Mouse (Mus musculus): ENCODE measurements around the gene Gsta3.
A peak's percentile ranks its signal among the peaks of the same experiment; 100 is the strongest.
"Not testable (repeated sequence)": the region's sequence is repeated elsewhere in the genome, so short reads cannot be mapped to it uniquely, and the experiment has no call there.

The Gsta3 gene

GRCm38 (mm10) chr1:21253303-21253650 is 12.9 kb downstream of the Gsta3 start:
- DNase-seq (ENCODE audit: extremely low spot score) = no peak

- no peak for DNase-seq (ENCODE audit: extremely low spot score)
Observed at GRCm38 (mm10) chr1:21253856-21254255, 13.5 kb downstream of the Gsta3 start.

DNA sequence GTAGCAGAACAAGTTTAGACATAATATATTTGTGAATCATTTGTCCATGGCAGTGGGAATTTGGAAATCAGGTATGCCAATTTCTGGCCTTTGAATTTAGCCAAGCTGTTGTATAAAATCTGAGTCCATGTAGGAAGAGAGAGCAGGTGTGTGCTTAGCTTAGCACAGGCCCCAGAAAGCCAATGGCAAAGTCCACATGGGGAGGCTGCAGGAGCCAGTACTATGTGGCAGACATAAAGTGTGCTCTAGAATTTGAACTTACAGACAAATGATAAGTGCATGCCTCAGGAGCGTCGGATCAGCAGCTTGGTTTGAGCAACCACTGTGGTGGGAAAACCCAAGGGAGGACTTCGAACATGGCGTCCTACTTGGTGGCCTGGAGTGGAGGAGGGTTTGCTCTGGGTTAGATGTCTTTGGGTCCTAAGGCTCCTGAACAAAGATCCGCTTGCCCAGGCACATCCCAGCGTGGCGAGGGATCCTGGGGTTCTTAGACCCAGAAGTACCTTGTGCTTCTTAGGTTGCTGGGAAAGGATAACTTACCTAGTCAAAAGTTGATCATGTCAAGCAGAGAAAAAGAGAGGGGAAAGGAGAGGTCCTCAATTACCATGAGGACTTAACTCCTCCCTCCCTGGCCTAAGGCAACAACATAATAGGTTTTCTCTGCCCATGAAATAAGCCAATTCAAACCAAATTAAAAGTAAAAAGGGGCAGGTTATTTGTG is 15.4 kb downstream of the Gsta3 start:
- no peak for DNase-seq (ENCODE audit: extremely low spot score)

DNA sequence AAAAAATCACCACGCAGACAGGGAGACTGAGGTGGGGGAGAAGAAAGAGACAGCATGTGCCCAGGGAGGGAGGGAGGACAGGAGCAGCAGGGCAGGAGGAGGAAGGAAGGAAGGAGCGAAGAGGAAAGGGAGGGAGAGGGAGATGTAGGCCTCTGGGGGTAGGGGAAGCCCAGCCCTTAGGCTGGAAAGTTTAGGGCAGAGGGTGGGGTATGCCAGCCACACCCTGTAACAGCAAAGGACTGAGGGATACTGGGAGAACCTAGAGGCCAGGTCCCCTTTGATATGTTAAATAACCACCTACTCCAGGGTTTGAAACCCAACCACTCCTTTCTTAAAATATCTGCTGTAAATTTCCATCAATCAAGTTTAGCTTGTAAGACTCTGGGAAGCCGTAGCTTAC is 16.0 kb downstream of the Gsta3 start:
- no peak for DNase-seq (ENCODE audit: extremely low spot score)

GRCm38 (mm10) chr1:21256871-21257270 is 16.5 kb downstream of the Gsta3 start:
- no peak for DNase-seq (ENCODE audit: extremely low spot score)

DNA sequence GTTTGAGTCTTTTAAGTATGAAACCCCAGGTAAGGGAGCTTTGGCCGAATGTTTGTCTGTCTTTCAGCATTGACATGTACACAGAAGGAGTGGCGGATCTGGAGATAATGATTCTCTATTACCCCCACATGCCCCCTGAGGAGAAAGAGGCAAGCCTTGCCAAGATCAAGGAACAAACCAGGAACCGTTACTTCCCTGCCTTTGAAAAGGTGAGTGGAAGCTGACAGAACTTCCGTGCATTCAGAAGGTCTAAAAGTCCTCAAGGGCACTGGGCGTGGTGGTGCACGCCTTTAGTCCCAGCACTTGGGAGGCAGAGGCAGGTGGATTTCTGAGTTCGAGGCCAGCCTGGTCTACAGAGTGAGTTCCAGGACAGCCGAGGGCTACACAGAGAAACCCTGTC is 19.6 kb downstream of the Gsta3 start:
- DNase-seq (ENCODE audit: extremely low spot score) = not testable (repeated sequence)

DNA sequence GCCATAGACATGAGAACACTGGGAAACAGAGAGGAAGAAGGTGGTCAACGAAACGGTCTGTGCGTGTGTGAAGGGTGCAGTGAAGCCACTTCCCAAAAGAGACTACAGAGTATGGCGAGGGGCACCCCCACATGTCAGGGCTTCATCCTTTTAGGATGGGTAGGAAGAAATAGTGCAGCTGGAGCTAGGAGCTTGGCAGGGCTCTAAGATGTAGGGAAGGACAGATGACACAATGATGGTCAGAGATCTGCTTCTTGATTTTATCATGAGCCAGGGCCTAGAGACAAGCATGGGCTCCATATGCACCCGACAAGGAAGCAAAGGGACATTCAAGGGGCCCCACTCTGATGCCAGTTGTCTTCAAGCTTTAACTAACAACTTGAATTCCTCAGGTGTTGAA is 22.0 kb downstream of the Gsta3 start:
- DNase-seq (ENCODE audit: extremely low spot score) = no peak

DNA sequence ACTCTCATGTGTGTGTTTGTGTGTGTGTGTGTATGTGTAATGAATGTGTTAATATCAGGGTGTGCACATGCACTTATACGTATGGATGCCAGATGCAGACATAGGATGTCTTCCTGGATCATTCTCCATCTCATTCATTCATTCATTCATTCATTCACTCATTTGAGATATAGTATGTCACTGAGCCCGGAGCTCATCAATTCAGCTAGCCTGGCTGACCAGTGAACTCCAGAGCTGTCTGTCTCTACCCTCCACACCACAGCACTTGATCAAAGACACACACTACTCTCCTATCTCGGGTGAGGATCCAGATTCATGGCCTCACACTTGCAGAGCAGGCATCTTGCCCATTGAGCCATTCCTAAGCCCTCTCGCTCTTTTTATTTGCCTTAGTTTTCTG is 23.6 kb downstream of the Gsta3 start:
- no peak for DNase-seq (ENCODE audit: extremely low spot score)

- DNase-seq (ENCODE audit: extremely low spot score) = no peak
Observed at GRCm38 (mm10) chr1:21264747-21265146, 24.4 kb downstream of the Gsta3 start.

DNA sequence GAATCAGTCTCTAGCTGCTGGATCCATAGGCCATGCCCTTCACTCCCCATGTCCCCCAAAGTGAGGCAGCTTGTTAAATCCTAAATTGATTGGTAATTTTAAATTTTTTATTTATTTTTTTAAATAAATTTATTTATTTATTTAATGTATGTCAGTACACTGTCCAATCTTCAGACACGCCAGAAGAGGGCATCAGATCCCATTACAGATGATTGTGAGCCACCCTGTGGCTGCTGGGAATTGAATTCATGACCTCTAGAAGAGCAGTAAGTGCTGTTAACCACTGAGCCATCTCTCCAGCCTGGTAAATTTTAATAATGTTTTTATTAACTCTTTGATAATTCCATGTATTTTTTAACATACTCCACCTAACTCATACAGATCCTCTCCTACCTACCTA is 26.4 kb downstream of the Gsta3 start:
- no peak for DNase-seq (ENCODE audit: extremely low spot score)

- DNase-seq (ENCODE audit: extremely low spot score) = not testable (repeated sequence)
Observed at GRCm38 (mm10) chr1:21267466-21267865, 27.1 kb downstream of the Gsta3 start.

GRCm38 (mm10) chr1:21271343-21272055 is 31.1 kb downstream of the Gsta3 start:
- DNase-seq (ENCODE audit: extremely low spot score) = peak; percentile 78

- peak; percentile 13 for DNase-seq (ENCODE audit: extremely low spot score)
Observed at GRCm38 (mm10) chr1:21272056-21272431, 31.7 kb downstream of the Gsta3 start.

GRCm38 (mm10) chr1:21273091-21273490 is 32.7 kb downstream of the Gsta3 start:
- DNase-seq (ENCODE audit: extremely low spot score) = no peak

DNA sequence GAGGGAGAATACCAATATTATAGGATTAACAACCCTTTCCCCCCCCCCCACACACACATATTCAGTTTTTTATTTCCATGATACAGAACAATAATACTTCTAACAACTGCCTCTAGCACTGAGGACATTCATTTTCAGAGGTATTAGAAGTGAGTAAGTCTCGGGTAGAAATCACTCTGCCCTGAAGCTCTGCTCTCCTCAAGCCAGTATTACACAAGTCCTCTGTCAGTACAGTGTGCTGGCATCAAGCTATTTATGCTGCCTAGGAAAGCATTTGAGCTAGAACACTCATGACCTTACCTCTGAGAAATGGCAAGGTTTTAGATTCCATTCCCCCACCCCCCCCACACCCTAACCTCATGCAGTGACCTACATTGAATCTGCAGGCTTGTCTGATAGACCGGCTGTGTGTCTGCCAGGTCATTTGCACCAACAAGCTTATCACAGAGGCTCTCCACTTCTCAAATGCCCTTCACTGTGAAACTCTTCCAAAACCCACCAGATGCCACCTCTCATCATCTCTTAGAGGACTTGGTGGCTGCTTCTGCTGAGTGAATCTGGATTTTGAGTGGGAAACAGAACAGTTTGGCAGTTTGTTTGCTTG is 34.1 kb downstream of the Gsta3 start:
- no peak for DNase-seq (ENCODE audit: extremely low spot score)

GRCm38 (mm10) chr1:21275366-21275765 is 35.0 kb downstream of the Gsta3 start:
- DNase-seq (ENCODE audit: extremely low spot score) = not testable (repeated sequence)

- not testable (repeated sequence) for DNase-seq (ENCODE audit: extremely low spot score)
Observed at GRCm38 (mm10) chr1:21276158-21276557, 35.8 kb downstream of the Gsta3 start.

- no peak for DNase-seq (ENCODE audit: extremely low spot score)
Observed at GRCm38 (mm10) chr1:21280306-21280705, 39.9 kb downstream of the Gsta3 start.

- not testable (repeated sequence) for DNase-seq (ENCODE audit: extremely low spot score)
Observed at GRCm38 (mm10) chr1:21284644-21285043, 44.3 kb downstream of the Gsta3 start.

GRCm38 (mm10) chr1:21291394-21291793 is 51.0 kb downstream of the Gsta3 start:
- no peak for DNase-seq (ENCODE audit: extremely low spot score)

DNA sequence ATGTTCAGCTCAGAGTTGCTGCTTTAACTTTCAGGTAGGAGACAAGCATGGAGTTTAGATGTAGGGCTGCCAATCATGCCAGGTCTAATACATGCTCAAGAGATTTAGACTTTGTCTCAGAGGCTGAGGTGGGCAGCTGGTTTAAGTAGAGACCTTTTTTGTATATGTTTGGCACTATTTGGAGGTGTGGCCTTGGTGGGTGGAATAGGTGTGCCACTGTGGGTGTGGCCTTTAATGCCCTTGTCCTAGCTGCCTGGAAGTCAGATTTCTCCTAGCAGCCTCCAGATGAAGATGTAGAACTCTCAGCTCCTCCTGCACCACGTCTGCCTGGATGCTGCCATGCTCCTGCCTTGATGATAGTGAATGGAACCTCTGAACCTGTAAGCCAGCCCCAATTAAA is 52.2 kb downstream of the Gsta3 start:
- DNase-seq (ENCODE audit: extremely low spot score) = no peak

DNA sequence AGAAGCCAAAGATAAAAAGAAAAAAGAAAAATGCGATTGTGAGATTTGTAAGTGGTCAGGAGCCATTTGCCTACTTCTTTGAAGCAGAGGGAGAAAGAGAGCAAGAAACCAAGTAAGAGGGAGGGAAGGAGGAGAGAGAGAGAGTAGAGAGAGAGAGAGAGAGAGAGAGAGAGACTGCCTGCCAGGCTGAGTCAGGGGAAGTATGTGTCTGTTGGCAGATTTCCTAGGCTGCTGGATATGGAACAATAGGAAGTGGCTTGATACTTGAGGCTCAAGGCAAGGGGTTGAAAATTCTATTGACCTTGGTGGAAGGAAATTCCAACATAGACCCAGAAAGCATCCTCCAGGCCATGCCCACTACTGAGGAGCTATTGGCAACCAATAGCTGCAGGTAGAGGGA is 55.8 kb downstream of the Gsta3 start:
- no peak for DNase-seq (ENCODE audit: extremely low spot score)

DNA sequence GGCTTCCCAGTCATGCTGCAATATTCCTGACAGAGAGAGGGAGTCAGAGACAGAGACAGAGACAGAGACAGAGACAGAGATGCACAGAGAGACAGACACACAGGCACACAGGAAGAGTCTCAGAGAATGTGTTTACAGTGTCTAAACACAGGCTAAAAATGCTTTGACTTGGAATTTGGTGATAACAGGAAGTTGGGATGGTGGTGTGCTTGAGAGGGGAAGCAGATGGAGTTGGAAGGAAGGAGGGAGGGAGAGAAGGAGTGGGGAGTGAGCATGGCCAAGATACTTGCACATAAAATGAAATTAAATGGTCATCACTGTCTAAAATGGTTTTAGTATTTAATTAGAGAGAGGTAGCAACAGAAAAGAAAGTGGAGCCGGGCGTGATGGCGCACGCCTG is 57.7 kb downstream of the Gsta3 start:
- no peak for DNase-seq (ENCODE audit: extremely low spot score)

All from embryo, embryonic 9.5 days (tissue).